Mouse (Mus musculus) urinary bladder, adult 2 months (tissue): ENCODE measurements around the gene Phf2. TPM values are rescaled to one million over a fixed set of nuclear protein-coding genes. Genes with fewer than 3 reads are reported as not detected.

Experiments
- DNase-seq: peaks from one replicate; pipeline ENCODE4 v3.0.0; 2022; ENCODE audit warnings: low spot score
- polyA plus RNA-seq: library from polyadenylated mRNA; depleted of rRNA; stranded (reverse); fragments of >200 nt; gene quantifications from 2 replicates; pipeline ENCODE4 v1.2.3, GENCODE M21; 2012

The Phf2 gene
- polyA plus RNA-seq, 1 experiment = 15.9 TPM

DNA sequence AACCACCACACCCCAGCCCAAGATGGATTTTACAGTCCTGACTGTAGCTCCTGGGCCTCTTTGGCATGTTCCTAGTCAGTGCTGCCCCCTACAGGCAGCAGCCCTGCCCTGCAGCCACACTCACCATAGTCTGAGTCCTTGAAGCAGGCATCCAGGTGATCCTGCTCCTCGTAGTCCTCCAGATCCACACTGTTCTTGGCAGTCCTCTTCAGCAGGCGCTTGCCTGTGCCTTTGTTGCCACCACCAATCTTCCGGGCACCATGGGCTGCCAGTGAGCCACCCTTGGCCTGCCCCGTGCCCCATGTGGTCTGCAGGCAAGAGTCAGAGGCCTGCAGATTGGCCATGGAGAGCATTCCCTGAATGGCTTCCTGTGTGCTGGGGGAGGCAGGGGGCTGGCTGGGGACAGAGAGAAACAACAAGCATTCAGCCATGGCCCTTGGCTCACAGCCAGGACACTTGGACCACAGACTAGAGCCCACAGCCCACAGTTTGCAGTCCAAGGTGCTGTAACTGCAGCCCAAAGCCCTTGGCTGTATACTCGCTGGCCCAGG lies 63.4 kb downstream of the Phf2 start:
- no peak for DNase-seq

DNA sequence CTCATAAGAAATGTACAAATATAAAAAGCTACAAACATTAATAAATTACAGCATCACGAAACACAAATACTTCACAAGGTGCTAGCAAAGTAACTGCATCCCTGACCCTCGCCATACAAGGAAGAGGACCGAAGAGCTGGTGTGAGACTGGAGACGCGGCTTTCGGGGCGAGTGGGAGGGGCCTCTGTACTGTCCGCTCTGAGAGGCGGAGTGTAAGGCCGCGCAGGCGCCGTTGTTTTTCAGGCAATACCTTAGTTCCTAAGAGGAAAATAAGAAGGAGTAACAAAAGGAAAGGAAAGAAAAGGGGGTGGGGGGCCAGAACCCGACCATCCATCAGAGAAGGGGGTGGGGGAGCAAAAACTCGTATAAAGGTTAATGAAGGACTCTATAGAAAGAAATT lies 68.7 kb downstream of the Phf2 start:
- no peak for DNase-seq

DNA sequence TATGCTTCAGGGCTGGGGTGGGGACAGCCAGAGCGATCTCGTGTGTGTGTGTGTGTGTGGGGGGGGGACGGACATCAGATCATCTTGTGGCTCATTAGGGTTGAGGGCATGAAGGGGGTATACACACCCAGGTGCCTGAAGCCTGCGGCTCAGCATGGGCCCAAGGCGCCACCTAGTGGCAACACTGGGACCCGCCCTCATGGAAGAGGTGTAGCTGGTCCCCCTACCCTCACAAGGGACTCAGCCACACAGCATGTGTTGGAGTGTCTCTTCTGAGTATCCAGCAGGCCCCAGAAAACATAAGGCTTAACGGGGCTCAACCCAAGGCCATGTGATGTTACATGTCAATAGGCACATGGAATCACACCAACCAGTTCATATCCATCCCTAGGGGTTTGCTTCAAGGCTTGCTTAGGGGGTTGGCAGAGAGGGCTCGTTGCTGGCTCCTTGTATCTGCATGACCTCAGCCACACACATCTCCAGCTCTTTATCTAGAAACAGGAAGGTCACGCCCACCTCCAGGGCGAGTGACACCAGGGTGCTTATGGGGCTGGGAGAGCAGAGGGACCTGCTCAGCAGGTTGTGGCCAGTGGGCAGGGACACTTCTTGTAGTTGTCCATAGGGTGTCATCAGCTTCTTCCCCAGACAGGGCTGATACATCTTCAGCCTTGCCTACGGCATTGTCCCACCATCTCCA lies 69.9 kb downstream of the Phf2 start:
- peak; percentile 60 for DNase-seq

DNA sequence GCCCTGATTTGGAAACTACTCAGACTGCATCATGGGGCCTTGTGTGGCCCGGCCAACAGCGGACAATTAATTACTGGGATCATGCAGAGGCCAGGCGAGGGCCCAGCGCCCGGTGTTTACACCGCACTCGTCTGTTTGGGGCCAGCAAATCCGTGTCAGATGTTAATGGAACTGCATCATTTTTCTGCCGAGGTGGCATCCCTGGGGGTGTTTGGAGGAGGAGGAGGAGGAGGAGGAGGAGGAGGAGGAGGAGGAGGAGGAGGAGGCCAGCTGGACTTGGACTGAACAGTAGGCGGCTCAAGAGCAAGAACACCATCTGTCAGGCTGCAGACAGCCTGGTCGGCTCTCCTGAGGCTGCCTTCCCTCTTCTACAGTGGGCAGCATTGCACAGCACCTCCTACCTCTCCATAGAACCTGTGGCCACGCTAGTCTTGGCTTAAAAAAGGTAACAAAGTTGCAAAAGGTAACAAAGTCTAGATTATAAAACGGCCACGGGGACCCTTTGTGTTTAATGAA lies 72.6 kb downstream of the Phf2 start:
- peak; percentile 17 for DNase-seq

DNA sequence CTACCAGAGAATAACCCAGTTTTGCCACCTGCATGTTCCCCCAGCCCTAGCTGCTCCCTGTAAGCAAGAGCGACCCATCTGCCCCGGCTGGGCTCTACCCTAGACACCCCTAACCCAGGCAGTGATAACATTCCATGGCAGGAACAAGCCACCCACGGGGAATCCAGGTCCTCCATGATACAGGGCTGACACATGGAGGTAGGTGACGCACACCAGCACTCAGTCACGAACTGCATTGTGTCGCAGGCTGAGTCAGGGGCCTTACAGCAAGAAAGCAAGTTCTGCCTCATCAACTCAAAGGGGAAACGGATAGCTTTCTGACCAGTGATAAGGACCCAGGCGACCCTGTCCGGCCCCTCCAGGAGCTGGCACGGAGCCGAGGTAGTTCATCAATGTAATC lies 74.0 kb downstream of the Phf2 start:
- DNase-seq = peak; percentile 17

DNA sequence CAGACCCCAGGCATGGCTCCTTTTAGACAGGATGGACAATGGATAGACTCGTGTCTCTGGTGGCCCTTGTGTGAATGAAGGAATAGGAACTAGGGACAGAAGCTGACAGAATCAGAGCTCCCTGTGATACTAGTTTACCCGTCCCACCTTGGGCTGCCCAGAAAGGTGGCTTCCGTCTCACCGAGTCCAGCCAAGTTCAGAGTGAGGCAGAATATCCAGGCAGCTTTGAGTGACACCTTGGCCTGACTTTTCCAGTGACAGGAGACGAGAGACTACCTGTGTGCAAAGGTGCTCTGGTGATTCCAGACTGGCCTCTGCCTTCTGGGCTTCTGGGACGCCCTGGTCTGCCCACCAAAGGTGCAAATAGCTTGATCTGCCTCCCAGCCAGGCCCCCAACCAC lies 75.2 kb downstream of the Phf2 start:
- DNase-seq = no peak

DNA sequence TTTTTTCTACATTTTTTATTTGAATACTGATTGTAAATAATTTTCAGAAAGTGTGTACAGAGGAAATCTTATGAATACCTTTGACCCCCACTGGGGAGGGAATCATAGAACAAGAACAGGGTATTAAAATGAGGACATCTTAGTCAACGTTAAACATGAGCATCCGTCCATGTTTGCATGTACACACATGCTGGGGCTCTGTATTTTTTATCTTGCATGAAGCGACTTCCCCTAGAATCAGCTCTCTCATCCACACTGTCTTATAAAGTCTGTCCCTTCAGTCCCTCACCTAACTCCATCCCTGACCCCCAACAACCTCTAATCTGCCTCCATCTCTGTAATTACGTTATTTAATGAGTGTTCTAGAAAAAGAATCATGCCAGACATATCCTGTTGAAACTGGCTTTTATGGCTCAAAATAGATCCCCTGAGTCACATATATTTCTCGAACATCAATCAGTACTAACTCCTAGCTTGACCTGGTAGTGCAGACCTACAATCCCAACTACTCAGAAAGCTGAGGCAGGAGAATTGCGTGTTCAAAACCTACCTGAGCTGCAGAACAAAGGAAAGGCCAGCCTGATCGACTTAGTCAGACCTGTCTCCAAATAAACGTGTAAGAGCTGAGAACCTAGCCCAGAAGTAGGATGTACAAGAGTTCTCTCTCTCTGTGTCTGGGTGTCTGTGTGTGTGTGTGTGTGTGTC lies 86.2 kb downstream of the Phf2 start:
- DNase-seq = no peak

DNA sequence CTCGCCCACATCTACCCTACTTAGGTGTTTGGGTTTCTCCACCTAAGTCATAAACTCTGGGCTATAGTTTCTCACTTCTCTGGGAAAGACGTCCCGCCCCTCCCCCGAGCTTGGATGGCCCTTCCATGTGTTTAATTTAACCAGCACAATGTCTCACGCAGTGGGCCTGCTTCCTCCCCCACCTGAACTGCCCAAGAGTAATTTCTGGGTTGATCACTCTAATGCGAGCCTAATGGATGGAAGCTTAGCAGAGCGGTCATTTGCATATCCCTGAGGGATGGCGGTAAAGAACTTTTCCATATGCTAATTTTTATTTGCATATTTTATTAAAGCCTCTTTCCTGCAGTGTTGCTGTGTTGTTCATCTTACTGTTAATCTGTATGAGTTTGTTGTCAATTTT lies 86.8 kb downstream of the Phf2 start:
- DNase-seq = no peak

DNA sequence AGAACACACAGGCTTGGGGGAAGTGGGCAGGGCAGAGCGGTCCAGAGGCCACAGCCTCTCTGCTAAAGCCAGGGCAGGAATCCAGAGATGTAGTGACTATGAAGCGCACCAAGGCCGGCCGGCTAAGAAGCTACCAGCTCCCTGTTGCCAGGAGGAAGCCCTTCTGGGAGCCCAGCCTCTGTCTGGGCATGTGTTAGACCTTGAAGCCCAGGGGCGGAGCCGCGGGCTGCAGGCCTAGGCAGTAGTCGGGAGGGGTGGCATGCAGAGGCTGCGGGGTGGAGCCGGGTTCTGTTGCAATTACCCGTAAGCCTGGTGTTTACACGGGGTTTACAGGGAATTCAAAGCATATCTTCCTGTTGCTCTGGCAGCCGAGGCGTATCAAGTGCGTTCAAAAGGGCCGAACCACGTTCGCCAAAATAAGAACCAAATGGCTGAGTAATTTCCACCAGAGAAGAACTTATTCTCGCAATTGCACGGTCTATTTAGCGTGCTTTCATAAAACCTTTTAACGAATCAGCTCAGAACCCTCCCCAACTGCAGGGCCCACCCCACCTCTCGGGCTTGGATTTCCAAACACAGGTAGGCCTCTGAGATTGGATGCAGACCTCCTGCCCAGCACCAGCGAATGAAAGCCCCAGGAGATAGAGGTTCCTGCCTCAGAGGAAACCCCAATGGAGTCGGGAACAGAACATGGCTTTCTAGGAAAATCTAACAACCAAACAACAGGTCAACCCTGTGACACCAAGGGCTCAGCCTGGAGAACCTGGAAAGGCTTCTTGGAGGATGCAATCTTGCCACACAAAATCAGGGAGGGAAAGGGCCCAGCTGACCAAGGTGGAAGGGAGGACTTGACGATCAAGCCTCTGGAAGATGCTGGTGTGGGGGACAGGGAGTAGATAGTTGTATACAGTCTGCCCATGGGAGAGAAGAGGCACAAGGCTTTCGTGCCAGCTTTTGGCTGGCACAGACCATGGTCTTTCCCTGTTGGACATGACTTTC lies 87.9 kb downstream of the Phf2 start:
- peak; percentile 55 for DNase-seq

DNA sequence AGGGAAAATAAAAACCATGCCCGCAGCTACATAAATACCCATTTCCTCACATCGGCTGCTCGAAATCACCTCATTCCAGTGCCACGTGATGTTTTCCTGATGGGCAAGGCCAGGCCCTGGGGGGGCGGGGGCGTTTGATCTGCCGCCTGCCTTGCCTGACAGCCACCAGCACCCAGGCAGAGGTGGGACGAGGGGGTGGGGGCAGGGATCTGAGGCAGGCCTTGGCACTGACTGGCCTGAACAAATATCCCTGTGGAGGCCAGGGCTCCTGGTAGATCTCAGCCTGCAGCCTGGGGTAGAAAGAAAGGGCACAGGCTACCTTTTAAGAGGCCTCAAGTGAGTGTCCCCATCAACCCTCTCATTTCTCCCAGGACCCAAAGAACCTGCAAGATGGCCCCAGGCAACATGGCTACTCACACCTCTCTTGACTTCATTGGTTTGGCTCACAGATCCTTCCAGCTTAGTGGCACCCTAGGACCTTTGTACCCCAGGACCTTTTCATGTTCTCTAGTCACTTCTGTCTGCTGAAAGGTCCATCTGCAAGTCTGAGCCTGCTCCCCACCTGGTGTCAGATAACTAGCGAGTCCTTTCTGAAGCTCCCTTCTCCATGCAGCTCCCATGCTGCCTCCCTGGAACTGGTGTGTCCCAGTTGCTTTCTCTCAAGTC lies 90.4 kb downstream of the Phf2 start:
- DNase-seq = no peak

DNA sequence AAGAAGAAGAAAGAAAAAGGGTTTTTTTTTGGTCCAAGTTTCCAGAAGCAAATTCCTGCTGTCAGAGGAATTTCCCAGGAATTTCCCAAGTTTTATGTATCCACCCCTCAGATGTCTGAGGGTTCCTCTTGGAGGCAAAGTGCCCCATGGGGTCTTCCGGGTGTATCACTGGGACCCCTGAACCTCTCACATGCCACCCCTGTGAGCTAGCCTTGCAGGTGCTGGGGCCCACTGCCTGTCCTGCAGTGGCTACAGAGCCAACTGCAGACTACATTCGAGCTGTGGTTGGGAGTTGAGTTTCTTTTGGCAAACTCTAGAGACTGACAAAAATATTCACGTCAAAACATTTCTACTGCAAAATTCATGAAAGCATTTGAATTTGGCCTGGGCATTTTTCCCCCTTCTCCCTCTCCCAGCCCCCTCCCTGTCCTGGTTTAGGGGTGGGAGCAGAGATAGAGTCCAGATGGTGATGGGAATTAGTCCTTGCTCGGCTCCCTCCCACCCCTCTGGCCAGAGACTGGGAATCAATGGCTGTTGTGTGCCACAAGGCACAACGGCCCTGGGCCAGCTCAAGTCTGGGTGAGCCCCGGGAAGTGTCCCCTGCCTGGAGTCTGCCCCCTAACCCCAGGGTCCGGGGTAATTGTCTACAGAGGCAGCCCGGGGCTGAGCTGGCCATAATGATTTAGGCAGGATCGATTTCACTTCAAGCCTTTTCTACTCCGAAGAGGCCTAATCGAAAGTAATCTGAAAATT lies 91.2 kb downstream of the Phf2 start:
- DNase-seq = no peak

DNA sequence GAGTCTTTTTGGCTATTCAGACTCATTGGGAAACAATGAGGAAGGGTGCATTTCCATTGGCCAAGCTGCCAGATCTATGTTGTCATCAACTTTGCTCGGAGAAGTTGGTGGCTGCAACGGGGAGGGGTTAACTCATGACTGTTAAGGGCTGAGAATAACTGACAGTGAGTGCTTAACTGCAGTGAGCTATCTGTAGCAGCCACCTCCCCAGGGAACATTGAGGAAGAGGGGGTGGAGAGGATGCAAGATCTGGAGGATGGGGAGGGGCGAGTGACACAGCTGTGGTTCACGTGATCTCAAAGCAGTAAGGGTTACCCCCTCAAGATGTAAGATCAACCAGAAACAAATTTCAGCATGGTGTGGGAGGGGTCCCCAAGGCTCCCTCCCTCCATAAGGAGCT lies 92.8 kb downstream of the Phf2 start:
- DNase-seq = no peak

DNA sequence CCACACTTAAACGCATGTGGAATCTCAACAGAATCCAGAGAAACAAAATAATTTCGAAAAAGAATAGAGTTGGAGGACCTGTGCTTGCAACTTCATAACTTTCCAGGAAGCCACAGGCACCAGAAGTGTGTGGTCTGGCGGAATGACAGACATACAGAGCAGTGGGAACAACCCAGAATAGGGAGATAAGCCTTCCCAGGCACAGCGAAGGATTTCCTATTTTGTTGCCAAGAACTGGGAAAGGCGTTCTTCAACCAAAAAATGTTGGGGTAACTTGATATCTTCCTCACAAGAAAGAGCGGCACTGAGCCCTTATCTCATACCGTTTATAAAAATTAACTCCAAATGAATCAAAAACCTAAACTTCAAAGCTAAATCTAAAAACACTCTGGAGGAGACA lies 96.4 kb downstream of the Phf2 start:
- no peak for DNase-seq

DNA sequence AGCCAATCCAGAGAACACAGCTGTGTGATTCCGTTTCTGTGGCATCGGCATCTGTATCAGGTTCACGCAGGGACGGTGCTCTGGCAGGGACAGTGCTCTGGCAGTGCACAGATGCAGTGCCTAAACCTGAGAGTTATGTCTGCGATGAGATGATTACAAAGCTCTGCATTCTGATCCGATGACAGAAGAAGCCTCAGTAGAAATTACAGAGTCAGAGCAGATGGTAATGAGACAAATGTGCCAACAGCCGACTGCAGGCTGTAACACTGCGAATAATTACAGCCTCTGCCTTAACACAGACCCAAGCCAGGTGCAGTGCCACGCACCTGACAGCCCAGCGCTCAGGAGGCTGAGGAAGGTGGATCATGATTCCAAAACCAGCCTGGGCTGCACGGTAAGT lies 102.8 kb downstream of the Phf2 start:
- DNase-seq = no peak

DNA sequence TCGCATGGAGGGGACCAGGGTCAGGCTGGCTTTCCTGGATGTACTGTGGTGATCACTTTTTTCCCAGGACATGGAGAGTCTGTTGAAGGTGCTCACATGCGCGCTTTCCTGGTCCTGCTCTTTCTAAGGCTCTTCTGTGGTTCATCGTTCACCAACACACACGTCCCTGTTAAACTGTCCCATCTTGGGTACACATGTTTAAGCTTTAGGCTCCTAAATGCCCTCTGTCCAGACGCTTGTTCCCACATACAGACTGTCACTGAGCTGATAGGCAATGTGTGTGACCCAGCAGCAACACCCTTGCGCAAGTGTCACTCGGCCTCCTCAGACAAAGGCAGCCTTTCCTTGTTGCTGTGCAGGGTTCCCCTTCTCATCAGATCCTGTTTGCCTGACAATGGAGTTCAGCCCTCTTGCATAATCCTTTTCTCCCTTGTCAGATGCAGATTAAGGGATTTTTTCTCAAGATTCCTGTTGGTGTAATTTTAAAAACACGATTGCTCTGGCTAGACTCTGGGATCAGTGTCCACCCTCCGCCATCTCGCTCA lies 107.1 kb downstream of the Phf2 start:
- DNase-seq = no peak

DNA sequence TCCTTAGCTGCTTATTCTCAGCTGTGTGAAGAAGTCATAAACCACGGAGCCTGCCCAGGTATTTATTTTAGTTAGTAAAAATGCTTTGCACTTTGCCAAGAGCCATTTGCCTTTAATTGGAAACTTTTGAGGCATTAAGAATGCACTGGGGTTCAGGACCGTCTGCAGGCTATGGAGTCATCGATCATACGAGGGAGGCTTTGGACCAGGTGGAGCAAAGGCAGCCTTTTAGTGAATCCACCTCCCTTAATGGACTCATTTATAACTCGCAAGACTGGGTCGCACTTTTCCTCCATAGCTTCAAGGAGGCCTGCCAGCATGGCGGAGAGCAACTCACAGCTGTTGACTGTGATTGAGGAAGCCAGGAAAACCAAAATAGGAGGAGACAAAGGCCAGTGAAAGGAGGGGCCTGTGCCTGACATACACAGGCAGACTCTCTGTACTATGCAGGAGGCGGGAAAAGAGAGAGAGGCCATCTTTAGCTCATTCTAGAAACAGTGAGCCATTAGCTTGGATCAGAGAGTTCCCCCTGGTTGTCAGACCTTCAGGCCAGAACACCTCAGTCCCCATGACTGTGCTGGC lies 110.0 kb downstream of the Phf2 start:
- no peak for DNase-seq

DNA sequence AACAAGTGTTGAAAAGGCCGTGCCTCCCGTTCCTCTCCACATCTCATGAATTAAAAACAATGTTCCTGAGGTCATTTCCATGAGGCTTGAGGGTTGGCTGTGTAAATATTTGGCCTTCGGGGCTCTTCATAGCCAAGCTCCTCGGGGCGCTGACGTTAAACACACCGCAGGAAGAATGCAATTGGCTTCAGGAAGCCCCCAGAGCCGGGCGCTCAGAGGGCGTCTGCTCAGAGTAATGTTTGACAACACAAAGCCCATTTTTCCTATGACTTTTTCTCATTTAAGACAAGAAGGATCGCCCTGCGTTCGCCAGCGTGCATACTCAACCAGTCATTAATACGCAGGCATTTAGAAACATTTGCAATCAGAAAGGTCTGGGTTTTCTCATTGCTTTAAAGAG lies 114.2 kb downstream of the Phf2 start:
- no peak for DNase-seq
